Mouse (Mus musculus): ENCODE results near the gene Rnasek. TPM values are rescaled to one million over a fixed set of nuclear protein-coding genes. Genes with fewer than 3 reads are reported as not detected.

The Rnasek gene
- polyA plus RNA-seq, 1 experiment from 2014 or later: 231 TPM

DNA sequence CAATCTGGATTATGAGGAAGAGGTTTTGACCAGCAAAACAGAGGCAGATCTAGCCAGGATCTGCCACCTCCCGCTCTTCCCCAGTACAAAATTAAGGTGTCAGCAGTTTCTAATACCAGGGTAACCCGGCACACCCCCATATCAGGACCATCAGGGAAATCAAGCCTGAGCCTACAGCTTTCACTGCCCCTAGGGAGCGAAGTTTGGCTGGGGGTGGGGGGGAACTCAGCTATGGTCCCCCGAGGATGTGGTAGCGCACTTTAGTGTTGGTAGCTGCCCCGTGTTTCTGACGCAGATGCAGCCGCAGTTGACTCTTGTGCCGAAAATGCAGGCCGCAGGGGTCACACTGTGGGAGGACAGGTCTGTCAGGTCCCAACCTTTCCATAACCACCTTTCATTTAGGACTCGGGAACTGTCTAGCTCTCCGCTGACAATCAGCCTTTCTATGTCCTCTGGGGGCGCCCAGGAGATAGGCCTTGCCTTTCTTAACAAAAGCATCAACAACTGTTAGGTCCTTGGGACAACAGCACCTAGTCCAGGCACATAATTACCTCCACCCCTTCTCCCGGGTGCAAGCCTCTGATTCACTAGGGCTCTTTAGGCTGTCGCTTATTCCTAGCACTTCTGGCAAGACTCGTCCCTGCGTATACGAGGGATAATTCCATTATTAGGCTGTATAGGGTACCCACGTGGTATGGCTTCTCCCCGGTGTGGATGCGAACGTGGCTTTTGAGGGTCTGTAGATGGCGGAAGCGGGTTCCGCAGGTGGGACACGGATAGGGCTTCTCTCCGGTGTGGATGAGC is 13.6 kb downstream of the Rnasek start:
- H3K9ac ChIP-seq: no peak overlapping the region
- H3K4me3 ChIP-seq (replicated peaks): peak overlapping the region; percentile 34
- peaks cover 70% of the 10 kb centered on the region for H3K27me3 ChIP-seq
- no peak overlapping the region for H3K27ac ChIP-seq (replicated peaks)
- ATAC-seq (ENCODE audit: insufficient number of reproducible peaks, low FRiP score, low TSS enrichment, low read depth): no peak
- 16% methylated on average over 27 of the region's 27 CpGs for WGBS
- no peaks in the 10 kb centered on the region for H3K9me3 ChIP-seq (replicated peaks)
- no peaks in the 10 kb centered on the region for H3K36me3 ChIP-seq
- H3K4me2 ChIP-seq (replicated peaks): peak overlapping the region; percentile 51
- H3K4me1 ChIP-seq: peaks cover 44% of the 10 kb centered on the region

DNA sequence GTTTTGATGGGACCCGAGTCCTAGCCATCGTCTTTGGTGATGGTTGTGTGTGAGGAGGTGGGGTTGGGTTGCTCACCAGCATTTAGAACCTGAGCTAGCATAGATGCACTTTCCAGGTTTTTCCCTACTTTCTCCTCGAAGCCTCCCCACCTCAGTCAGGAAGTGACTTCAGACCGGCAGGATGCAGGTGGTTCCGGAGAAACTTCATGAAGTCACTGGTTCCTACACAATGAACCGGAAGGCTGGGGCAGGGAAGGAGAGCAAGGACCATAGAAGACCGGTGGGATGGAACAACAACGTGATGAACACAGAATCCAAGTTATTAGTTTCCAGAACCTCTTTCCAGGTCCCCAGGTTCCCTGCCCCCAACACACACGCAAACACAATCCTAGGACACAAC is 15.9 kb downstream of the Rnasek start:
- Histone ChIP-seq H3K9me3 (replicated peaks) (no peaks in the 10 kb centered on the region), H3K36me3 (no peaks in the 10 kb centered on the region), H3K27me3 (peaks cover 49% of the 10 kb centered on the region), H3K4me2 (replicated peaks) (no peak overlapping the region), H3K4me3 (replicated peaks) (no peak overlapping the region), H3K27ac (replicated peaks) (no peak overlapping the region), H3K9ac (no peak overlapping the region), H3K4me1 (peaks cover 40% of the 10 kb centered on the region)
- WGBS: 76% methylated on average over 9 of the region's 9 CpGs
- ATAC-seq (ENCODE audit: insufficient number of reproducible peaks, low FRiP score, low TSS enrichment, low read depth): no peak

DNA sequence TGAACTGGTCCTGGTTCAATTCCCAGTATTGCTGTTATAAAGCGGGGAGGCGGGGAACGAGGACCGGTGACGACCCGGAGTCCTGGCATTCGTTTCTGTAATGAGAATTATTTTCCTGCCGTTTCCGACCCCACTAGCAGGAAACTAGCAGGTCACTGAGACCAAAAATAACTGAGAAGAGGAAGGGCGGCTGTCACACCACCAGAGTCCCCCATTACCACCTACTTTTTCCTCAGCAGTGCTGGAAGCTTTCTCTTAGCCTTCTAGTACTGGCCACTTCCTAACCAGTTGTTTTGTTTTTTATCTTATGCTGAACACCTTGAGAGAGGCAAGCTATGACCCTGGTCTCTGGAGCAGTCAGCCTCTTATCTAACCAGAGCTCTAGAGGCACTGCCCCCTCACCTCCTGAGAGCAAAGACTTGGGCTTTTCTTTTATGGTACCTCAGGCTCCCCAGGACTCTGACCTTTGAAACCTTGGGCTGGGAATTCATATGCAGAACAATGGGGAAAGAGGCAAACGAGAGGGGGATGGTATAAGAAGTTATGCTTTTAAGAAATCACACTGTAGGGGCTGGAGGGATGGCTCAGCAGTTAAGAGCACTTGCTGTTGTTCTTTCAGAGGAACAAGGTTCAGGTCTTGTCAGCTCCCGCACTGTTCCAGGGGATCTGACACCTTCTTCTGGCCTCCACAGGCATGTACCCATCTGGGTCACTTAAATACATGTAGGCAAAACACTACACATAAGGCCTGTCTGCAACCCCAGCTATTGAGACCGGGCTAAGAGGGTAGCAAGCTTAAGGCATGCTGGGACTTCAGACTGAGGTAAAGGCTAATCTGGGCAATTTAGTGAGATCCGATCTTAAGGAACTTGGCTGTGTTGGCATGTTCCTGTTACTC is 17.8 kb downstream of the Rnasek start:
- ATAC-seq (ENCODE audit: insufficient number of reproducible peaks, low FRiP score, low TSS enrichment, low read depth): no peak
- Histone ChIP-seq H3K9ac (peak overlapping the region; percentile 35), H3K36me3 (0 out of 2 replicates have a peak, but pooled peaks cover 7% of the 10 kb centered on the region), H3K4me3 (replicated peaks) (peak overlapping the region; percentile 51), H3K27me3 (peaks cover 37% of the 10 kb centered on the region), H3K9me3 (replicated peaks) (no peaks in the 10 kb centered on the region), H3K4me2 (replicated peaks) (peak overlapping the region; percentile 76), H3K27ac (replicated peaks) (peak overlapping the region; percentile 87), H3K4me1 (peaks cover 37% of the 10 kb centered on the region)
- WGBS: 9% methylated on average over 14 of the region's 14 CpGs

DNA sequence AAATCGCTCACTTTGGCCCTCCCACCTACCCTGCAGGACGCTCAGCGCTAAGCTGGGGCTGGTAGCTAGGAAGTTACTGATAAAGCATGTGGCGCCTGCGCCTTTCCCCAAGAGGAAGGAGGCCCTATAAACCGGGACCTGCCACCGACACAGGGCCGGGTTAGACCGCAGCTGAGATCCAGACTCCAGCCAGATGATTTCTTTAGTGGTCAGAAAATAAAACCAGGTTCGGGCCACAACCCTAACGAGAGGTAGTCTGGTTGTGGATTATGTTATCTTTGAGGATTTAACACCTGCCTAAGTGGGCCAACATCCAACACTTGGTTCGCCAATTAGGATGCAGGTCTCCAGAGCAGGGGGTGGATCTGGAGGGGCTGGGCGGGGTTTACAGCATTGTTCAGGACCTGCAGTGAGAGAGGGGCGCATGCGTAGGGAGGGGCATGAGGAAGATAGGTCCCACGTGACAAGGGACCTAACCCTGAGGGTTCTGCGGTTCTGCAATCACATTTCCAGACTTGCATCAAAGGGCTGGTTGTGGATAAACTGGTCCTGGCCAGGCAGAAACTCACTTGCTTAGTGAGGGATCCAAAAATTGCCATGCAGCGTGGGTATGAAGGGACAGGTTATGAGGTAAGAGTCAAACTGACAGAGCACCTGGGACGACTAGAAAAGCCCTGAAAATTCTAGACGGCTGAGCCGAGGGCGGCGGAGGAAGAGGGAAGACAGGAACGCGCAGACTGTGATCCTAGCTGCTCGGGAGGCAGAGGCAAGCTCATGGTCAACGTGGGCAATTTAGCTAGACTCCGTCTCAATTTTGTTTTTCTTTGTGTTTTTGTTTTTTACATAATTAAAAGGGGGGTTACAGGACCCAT is 18.7 kb downstream of the Rnasek start, which contains the start of gene Slc16a13:
Gene Slc16a13 (minus strand): TSS at position 334 of the 872 bp plus-strand sequence.
- H3K4me1 ChIP-seq: peaks cover 28% of the 10 kb centered on the region
- H3K9me3 ChIP-seq (replicated peaks): no peaks in the 10 kb centered on the region
- under 1% methylated on average over 28 of the region's 28 CpGs for WGBS
- peak within 1 kb of the TSS; percentile 76 for H3K4me2 ChIP-seq (replicated peaks)
- H3K27me3 ChIP-seq: peaks cover 37% of the 10 kb centered on the region
- peak within 1 kb of the TSS; percentile 41 for H3K9ac ChIP-seq
- H3K27ac ChIP-seq (replicated peaks): peak within 1 kb of the TSS; percentile 87
- peak; percentile 90 for ATAC-seq (ENCODE audit: insufficient number of reproducible peaks, low FRiP score, low TSS enrichment, low read depth)
- H3K4me3 ChIP-seq (replicated peaks): peak within 1 kb of the TSS; percentile 51
- 0 out of 2 replicates have a peak, but pooled peaks cover 8% of the 10 kb centered on the region for H3K36me3 ChIP-seq

DNA sequence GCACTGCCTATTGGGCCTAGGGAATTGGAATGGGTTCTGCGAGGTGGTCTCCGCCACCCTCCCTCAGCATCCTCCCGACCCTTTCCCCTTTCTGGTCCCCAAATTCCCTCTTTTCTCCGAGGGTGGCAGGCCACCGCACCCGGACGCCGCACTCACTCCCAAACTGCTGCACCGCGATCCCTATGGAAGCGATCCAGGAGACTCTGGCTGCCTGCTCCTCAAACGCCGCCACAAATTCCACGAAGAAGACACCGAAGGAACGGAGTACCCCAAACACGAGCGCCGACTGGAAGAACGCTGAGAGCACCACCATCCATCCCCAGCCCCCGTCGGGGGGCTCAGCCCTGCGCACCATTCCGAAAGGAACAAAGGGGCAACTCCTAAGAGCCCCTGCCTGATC is 19.3 kb downstream of the Rnasek start:
- Histone ChIP-seq H3K9ac (peak overlapping the region; percentile 41), H3K27ac (replicated peaks) (peak overlapping the region; percentile 87), H3K27me3 (peaks cover 38% of the 10 kb centered on the region), H3K9me3 (replicated peaks) (no peaks in the 10 kb centered on the region), H3K36me3 (0 out of 2 replicates have a peak, but pooled peaks cover 8% of the 10 kb centered on the region), H3K4me3 (replicated peaks) (peak overlapping the region; percentile 51), H3K4me2 (replicated peaks) (peak overlapping the region; percentile 76), H3K4me1 (peaks cover 30% of the 10 kb centered on the region)
- 2% methylated on average over 24 of the region's 24 CpGs for WGBS
- ATAC-seq (ENCODE audit: insufficient number of reproducible peaks, low FRiP score, low TSS enrichment, low read depth): no peak

DNA sequence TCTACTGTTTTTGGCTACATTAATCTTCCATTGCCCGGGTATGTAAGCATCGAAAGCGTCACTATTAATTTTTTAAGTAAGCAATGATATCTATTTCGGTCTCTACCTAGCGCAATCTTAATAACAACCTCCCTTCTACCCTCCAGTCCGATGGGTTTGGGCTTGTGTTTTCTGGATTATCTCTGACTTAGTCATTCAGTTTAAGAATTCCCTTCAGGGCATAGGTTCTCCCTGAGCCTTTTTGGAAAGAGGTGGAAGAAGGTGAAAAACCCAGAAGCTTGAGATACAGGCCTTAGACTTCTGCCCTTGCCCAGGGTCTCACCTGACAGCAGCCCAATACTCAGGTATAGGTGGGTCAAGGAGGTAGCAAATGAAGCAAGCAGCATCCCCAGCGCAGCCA is 19.8 kb downstream of the Rnasek start:
- Histone ChIP-seq H3K4me2 (replicated peaks) (peak overlapping the region; percentile 76), H3K36me3 (0 out of 2 replicates have a peak, but pooled peaks cover 8% of the 10 kb centered on the region), H3K9ac (peak overlapping the region; percentile 41; the same call in 1 of the 2 replicates), H3K4me1 (peaks cover 34% of the 10 kb centered on the region), H3K27ac (replicated peaks) (peak overlapping the region; percentile 87; the same call in 1 of the 2 replicates), H3K4me3 (replicated peaks) (peak overlapping the region; percentile 51), H3K9me3 (replicated peaks) (no peaks in the 10 kb centered on the region), H3K27me3 (peaks cover 38% of the 10 kb centered on the region)
- no peak for ATAC-seq (ENCODE audit: insufficient number of reproducible peaks, low FRiP score, low TSS enrichment, low read depth)
- WGBS: 43% methylated on average over 7 of the region's 7 CpGs

DNA sequence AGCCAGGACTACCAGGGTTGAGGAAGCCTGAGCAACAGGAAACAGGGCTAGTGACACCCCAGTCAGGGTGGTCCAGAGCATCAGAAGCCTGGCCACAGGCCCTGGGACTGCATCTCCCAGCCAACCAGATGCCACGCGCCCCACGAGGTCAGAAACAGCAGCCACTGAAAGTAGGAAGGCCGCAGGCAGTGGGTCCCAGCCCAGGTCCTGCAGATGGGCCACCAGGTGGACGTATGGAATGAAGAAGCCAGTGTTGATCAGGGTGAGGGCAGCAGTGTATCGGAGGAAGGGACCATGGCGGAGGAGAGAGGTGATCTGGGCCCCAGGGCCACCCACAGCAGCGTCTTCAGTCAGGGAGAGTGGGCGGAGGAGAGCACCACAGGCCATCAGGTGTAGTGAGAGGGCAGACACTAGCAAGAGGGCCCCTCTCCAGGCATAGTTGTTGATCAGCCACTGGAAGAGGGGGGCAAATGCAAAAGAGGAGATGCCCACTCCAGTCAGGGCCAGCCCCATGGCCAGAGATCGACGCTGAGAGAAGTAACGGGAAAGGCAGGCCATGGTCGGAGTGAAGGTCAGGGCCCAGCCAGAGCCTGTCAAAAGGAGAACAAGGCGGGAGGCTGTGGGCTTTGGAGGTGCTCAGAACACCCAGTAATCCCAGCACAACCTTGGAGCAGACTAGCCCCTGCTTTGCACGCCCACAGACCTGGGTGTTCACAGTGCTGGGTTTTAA is 20.7 kb downstream of the Rnasek start:
- Histone ChIP-seq H3K27ac (replicated peaks) (no peak overlapping the region), H3K36me3 (0 out of 2 replicates have a peak, but pooled peaks cover 8% of the 10 kb centered on the region), H3K9me3 (replicated peaks) (no peaks in the 10 kb centered on the region), H3K9ac (no peak overlapping the region), H3K4me1 (peaks cover 44% of the 10 kb centered on the region), H3K27me3 (peaks cover 39% of the 10 kb centered on the region), H3K4me3 (replicated peaks) (peak overlapping the region; percentile 51), H3K4me2 (replicated peaks) (peak overlapping the region; percentile 76)
- ATAC-seq (ENCODE audit: insufficient number of reproducible peaks, low FRiP score, low TSS enrichment, low read depth): no peak
- 87% methylated on average over 15 of the region's 15 CpGs for WGBS

DNA sequence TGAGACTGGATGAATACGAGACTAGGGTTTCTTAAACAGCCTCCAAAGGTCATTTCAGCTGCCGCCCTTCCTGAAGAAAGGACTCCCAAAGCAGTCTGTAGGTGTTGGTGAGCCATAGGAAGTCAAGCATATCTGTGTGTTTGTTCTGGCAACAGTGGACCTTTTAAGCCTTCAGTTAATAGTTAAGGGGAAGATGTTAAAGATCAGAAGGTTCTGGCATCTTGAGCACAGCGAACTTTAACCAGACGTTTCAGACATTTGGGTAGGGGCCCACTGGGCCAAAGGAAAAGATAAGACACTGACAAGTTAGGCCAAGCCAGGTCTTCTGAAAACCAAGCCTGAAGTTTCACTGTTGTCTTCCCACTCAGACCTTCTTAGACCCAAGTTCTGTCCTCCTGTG is 21.6 kb downstream of the Rnasek start:
- peaks cover 45% of the 10 kb centered on the region for H3K27me3 ChIP-seq
- WGBS: 80% methylated on average over 4 of the region's 4 CpGs

DNA sequence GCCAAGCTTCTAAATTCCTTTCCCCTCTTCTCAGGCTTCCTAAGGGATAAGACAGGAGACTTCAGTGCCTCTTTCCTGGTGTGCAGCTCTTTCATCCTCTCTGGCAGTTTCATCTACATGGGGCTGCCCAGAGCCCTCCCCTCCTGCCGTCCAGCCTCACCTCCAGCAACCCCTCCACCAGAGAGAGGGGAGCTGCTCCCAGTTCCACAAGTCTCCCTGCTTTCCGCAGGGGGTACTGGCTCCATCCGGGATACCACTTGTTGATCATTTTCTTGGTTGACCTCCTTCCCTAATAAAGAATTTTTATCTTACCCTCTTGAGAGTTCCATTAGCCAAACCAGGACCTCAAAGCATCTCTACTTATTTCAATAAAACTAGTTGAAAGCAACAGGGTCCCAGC is 23.5 kb downstream of the Rnasek start:
- ATAC-seq (ENCODE audit: insufficient number of reproducible peaks, low FRiP score, low TSS enrichment, low read depth): no peak
- H3K27me3 ChIP-seq: peaks cover 58% of the 10 kb centered on the region
- 0 out of 2 replicates have a peak, but pooled peaks cover 8% of the 10 kb centered on the region for H3K36me3 ChIP-seq

More for the DNA sequence above, 21.6 kb downstream of the Rnasek start:
- Histone ChIP-seq H3K4me2 (replicated peaks) (no peak overlapping the region), H3K9ac (no peak overlapping the region), H3K9me3 (replicated peaks) (no peaks in the 10 kb centered on the region), H3K27ac (replicated peaks) (no peak overlapping the region), H3K4me3 (replicated peaks) (no peak overlapping the region), H3K36me3 (0 out of 2 replicates have a peak, but pooled peaks cover 8% of the 10 kb centered on the region), H3K4me1 (peaks cover 48% of the 10 kb centered on the region)
- ATAC-seq (ENCODE audit: insufficient number of reproducible peaks, low FRiP score, low TSS enrichment, low read depth): no peak

DNA sequence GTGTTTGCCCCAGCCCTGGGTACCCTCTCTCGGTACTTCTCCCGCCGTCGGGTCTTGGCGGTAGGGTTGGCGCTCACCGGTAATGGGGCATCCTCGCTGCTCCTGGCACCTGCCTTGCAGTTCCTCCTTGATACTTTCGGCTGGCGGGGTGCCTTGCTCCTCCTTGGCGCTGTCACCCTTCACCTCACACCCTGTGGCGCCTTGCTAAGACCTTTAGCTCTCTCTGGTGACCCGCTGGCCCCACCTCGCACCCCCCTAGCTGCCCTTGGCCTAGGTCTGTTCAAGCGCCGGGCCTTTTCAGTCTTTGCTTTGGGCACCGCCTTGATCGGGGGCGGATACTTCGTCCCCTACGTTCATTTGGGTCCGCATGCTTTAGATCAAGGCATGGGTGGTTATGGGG is 24.3 kb downstream of the Rnasek start:
- no peak for ATAC-seq (ENCODE audit: insufficient number of reproducible peaks, low FRiP score, low TSS enrichment, low read depth)
- Histone ChIP-seq H3K27ac (replicated peaks) (no peak overlapping the region), H3K27me3 (peaks cover 58% of the 10 kb centered on the region), H3K4me2 (replicated peaks) (no peak overlapping the region), H3K4me3 (replicated peaks) (peak overlapping the region; percentile 40; the same call in 1 of the 2 replicates), H3K36me3 (0 out of 2 replicates have a peak, but pooled peaks cover 8% of the 10 kb centered on the region), H3K4me1 (peaks cover 37% of the 10 kb centered on the region), H3K9me3 (replicated peaks) (no peaks in the 10 kb centered on the region), H3K9ac (no peak overlapping the region)
- WGBS: 11% methylated on average over 22 of the region's 22 CpGs

More for the DNA sequence above, 23.5 kb downstream of the Rnasek start:
- Histone ChIP-seq H3K4me2 (replicated peaks) (no peak overlapping the region), H3K9ac (no peak overlapping the region), H3K27ac (replicated peaks) (no peak overlapping the region), H3K9me3 (replicated peaks) (no peaks in the 10 kb centered on the region), H3K4me1 (peaks cover 41% of the 10 kb centered on the region), H3K4me3 (replicated peaks) (no peak overlapping the region)
- 65% methylated on average over 3 of the region's 3 CpGs for WGBS

Data from embryonic facial prominence, embryonic 15.5 days (tissue).